Mouse (Mus musculus): Measurements from ENCODE around the gene Ptprz1. TPM values are rescaled to one million over a fixed set of nuclear protein-coding genes. Genes with fewer than 3 reads are reported as not detected.

Gene Ptprz1
- 2.7 and 3.2 TPM in 2 replicates for polyA plus RNA-seq (2015; fragmentation: Nextera tagmentation; extraction: Ambion mirVana)

GRCm38 (mm10) chr6:22874781-22875613 lies at the start of gene Ptprz1:
Ptprz1 (plus strand) TSS chr6:22875502.
- peak; percentile 92 for ATAC-seq (ENCODE audit: low read depth)
- 1% methylated on average over 38 of the region's 44 CpGs for WGBS
- Histone ChIP-seq H3K4me3 (ENCODE audit: low read length) (peak within 1 kb of the TSS; percentile 61), H3K27me3 (ENCODE audit: control insufficient read depth, insufficient read depth, low read depth, low read length) (peaks cover 11% of the 10 kb centered on the region), H3K4me1 (replicated peaks; ENCODE audit: control insufficient read depth, insufficient read depth, low read length) (peaks cover 3% of the 10 kb centered on the region; the same call in 1 of the 2 replicates), H3K4me2 (ENCODE audit: low read depth, low read length) (peak within 1 kb of the TSS; percentile 97), H3K9me3 (ENCODE audit: control insufficient read depth, low read length) (no peaks in the 10 kb centered on the region), H3K36me3 (ENCODE audit: control insufficient read depth, insufficient read depth, low read length) (no peaks in the 10 kb centered on the region), H3K27ac (ENCODE audit: low read length) (no peak within 1 kb of the TSS), H3K9ac (ENCODE audit: low read length) (peak within 1 kb of the TSS; percentile 62)

- H3K4me2 ChIP-seq (ENCODE audit: low read depth, low read length), result no peak overlapping the region
- no peaks in the 10 kb centered on the region for H3K4me1 ChIP-seq (replicated peaks; ENCODE audit: control insufficient read depth, insufficient read depth, low read length)
- H3K9me3 ChIP-seq (ENCODE audit: control insufficient read depth, low read length), result no peaks in the 10 kb centered on the region
- H3K36me3 ChIP-seq (ENCODE audit: control insufficient read depth, insufficient read depth, low read length), result no peaks in the 10 kb centered on the region
- no peaks in the 10 kb centered on the region for H3K27me3 ChIP-seq (ENCODE audit: control insufficient read depth, insufficient read depth, low read depth, low read length)
- H3K27ac ChIP-seq (ENCODE audit: low read length), result no peak overlapping the region
- no peak for ATAC-seq (ENCODE audit: low read depth)
- 48% methylated on average over 7 of the region's 7 CpGs for WGBS
- no peak overlapping the region for H3K4me3 ChIP-seq (ENCODE audit: low read length)
- H3K9ac ChIP-seq (ENCODE audit: low read length), result no peak overlapping the region
These were observed 41.7 kb upstream of the Ptprz1 start for GRCm38 (mm10) chr6:22833637-22834036.

DNA sequence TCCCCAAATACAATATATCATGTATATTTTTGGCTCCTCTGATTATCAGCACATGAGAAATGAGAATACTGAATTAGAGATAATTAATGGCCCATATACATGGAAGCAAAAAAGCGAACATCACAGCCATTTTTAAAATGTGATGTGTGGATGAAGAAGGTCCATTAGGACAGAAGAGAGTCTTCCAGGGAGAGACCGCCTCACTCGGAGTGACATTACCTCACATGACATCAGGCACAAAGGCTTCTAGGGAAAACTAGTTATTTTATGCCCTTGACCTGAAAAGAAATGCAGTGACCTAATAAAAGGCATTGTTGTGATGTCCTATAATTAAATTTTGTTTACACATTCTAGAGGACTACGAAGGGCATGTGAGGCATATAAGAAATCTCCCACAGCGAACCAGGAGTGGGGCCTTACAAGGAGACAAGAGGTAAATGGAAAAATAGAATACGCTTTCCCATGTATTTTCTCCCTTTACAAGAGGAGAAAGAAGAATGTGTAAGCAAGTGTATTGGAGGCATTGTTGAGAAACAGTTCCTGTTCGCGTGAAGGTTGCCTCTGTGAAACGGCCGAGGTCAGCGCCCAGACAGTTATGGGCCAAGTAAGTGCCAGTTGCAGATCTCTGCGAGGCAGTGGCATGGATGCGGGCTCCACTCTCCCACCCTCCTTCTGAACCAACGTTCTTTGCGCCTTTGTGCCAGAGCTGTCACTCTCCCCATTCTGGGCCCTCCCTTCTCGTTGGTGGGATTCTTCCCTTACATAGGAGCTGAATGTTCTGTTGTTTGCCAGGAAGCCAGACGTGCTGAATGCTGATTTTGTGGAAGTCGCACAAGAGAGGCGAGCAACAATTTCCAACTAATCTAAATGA lies 41.0 kb upstream of the Ptprz1 start:
- no peak for ATAC-seq (ENCODE audit: low read depth)
- Histone ChIP-seq H3K36me3 (ENCODE audit: control insufficient read depth, insufficient read depth, low read length) (no peaks in the 10 kb centered on the region), H3K27me3 (ENCODE audit: control insufficient read depth, insufficient read depth, low read depth, low read length) (no peaks in the 10 kb centered on the region), H3K4me3 (ENCODE audit: low read length) (no peak overlapping the region), H3K9me3 (ENCODE audit: control insufficient read depth, low read length) (no peaks in the 10 kb centered on the region), H3K4me1 (replicated peaks; ENCODE audit: control insufficient read depth, insufficient read depth, low read length) (no peaks in the 10 kb centered on the region), H3K4me2 (ENCODE audit: low read depth, low read length) (no peak overlapping the region), H3K9ac (ENCODE audit: low read length) (no peak overlapping the region), H3K27ac (ENCODE audit: low read length) (no peak overlapping the region)
- WGBS, result 79% methylated on average over 19 of the region's 19 CpGs

GRCm38 (mm10) chr6:22875614-22876541 lies 576 bp downstream of the Ptprz1 start:
- Histone ChIP-seq H3K4me3 (ENCODE audit: low read length) (peak overlapping the region; percentile 61), H3K27me3 (ENCODE audit: control insufficient read depth, insufficient read depth, low read depth, low read length) (peaks cover 11% of the 10 kb centered on the region), H3K9ac (ENCODE audit: low read length) (peak overlapping the region; percentile 62), H3K27ac (ENCODE audit: low read length) (no peak overlapping the region), H3K4me1 (replicated peaks; ENCODE audit: control insufficient read depth, insufficient read depth, low read length) (peaks cover 3% of the 10 kb centered on the region; the same call in 1 of the 2 replicates), H3K4me2 (ENCODE audit: low read depth, low read length) (peak overlapping the region; percentile 97), H3K9me3 (ENCODE audit: control insufficient read depth, low read length) (no peaks in the 10 kb centered on the region), H3K36me3 (ENCODE audit: control insufficient read depth, insufficient read depth, low read length) (no peaks in the 10 kb centered on the region)
- ATAC-seq (ENCODE audit: low read depth), result peak; percentile 69
- WGBS, result 3% methylated on average over 44 of the region's 45 CpGs

GRCm38 (mm10) chr6:22887978-22888377 lies 12.7 kb downstream of the Ptprz1 start:
- WGBS, result 70% methylated on average over 6 of the region's 6 CpGs
- H3K4me3 ChIP-seq (ENCODE audit: low read length), result no peak overlapping the region
- H3K4me1 ChIP-seq (replicated peaks; ENCODE audit: control insufficient read depth, insufficient read depth, low read length), result no peaks in the 10 kb centered on the region
- no peak for ATAC-seq (ENCODE audit: low read depth)
- no peak overlapping the region for H3K9ac ChIP-seq (ENCODE audit: low read length)
- H3K9me3 ChIP-seq (ENCODE audit: control insufficient read depth, low read length), result no peaks in the 10 kb centered on the region
- no peak overlapping the region for H3K4me2 ChIP-seq (ENCODE audit: low read depth, low read length)
- H3K27ac ChIP-seq (ENCODE audit: low read length), result no peak overlapping the region
- no peaks in the 10 kb centered on the region for H3K36me3 ChIP-seq (ENCODE audit: control insufficient read depth, insufficient read depth, low read length)
- no peaks in the 10 kb centered on the region for H3K27me3 ChIP-seq (ENCODE audit: control insufficient read depth, insufficient read depth, low read depth, low read length)

DNA sequence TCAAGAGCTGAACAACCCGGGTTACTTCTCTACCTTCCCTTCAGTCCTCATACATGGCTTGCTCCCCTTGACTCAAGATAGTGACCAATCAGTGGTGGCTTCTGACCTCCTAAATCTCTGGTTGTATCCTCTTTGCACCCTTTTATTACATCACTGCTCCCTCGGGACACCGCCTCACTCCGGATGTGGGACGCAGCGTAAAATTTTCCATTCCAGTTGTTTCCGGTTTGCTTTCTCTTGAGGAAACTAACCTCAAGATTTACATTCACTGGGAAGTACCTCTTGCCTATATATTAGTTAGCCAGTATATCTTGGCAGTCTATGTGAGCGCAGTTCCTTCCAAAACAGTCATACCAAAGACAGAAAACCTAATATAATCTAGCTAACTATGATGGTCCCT lies 14.0 kb downstream of the Ptprz1 start:
- Histone ChIP-seq H3K9ac (ENCODE audit: low read length) (no peak overlapping the region), H3K4me1 (replicated peaks; ENCODE audit: control insufficient read depth, insufficient read depth, low read length) (no peaks in the 10 kb centered on the region), H3K27ac (ENCODE audit: low read length) (no peak overlapping the region), H3K4me3 (ENCODE audit: low read length) (no peak overlapping the region), H3K36me3 (ENCODE audit: control insufficient read depth, insufficient read depth, low read length) (no peaks in the 10 kb centered on the region), H3K4me2 (ENCODE audit: low read depth, low read length) (no peak overlapping the region), H3K9me3 (ENCODE audit: control insufficient read depth, low read length) (no peaks in the 10 kb centered on the region), H3K27me3 (ENCODE audit: control insufficient read depth, insufficient read depth, low read depth, low read length) (no peaks in the 10 kb centered on the region)
- no peak for ATAC-seq (ENCODE audit: low read depth)
- 97% methylated on average over 8 of the region's 8 CpGs for WGBS

GRCm38 (mm10) chr6:22901983-22902382 lies 26.7 kb downstream of the Ptprz1 start:
- Histone ChIP-seq H3K27me3 (ENCODE audit: control insufficient read depth, insufficient read depth, low read depth, low read length) (no peaks in the 10 kb centered on the region), H3K4me2 (ENCODE audit: low read depth, low read length) (no peak overlapping the region), H3K27ac (ENCODE audit: low read length) (no peak overlapping the region), H3K9me3 (ENCODE audit: control insufficient read depth, low read length) (no peaks in the 10 kb centered on the region), H3K9ac (ENCODE audit: low read length) (no peak overlapping the region), H3K36me3 (ENCODE audit: control insufficient read depth, insufficient read depth, low read length) (no peaks in the 10 kb centered on the region), H3K4me1 (replicated peaks; ENCODE audit: control insufficient read depth, insufficient read depth, low read length) (no peaks in the 10 kb centered on the region), H3K4me3 (ENCODE audit: low read length) (no peak overlapping the region)
- WGBS, result 71% methylated on average over 3 of the region's 3 CpGs
- no peak for ATAC-seq (ENCODE audit: low read depth)

- no peak overlapping the region for H3K4me3 ChIP-seq (ENCODE audit: low read length)
- WGBS, result 81% methylated on average over 6 of the region's 6 CpGs
- no peaks in the 10 kb centered on the region for H3K9me3 ChIP-seq (ENCODE audit: control insufficient read depth, low read length)
- no peak for ATAC-seq (ENCODE audit: low read depth)
- H3K27ac ChIP-seq (ENCODE audit: low read length), result no peak overlapping the region
- H3K9ac ChIP-seq (ENCODE audit: low read length), result no peak overlapping the region
- no peaks in the 10 kb centered on the region for H3K4me1 ChIP-seq (replicated peaks; ENCODE audit: control insufficient read depth, insufficient read depth, low read length)
- H3K4me2 ChIP-seq (ENCODE audit: low read depth, low read length), result no peak overlapping the region
- H3K36me3 ChIP-seq (ENCODE audit: control insufficient read depth, insufficient read depth, low read length), result no peaks in the 10 kb centered on the region
- H3K27me3 ChIP-seq (ENCODE audit: control insufficient read depth, insufficient read depth, low read depth, low read length), result no peaks in the 10 kb centered on the region
These were observed 33.4 kb downstream of the Ptprz1 start for GRCm38 (mm10) chr6:22908510-22909256.
